Mouse (Mus musculus): Measurements from ENCODE around the gene Mprip. TPM values are rescaled to one million over a fixed set of nuclear protein-coding genes. Genes with fewer than 3 reads are reported as not detected.

Mprip gene
- polyA plus RNA-seq, 1 experiment from 2014 or later, result 52.3 TPM

- no peaks in the 10 kb centered on the region for H3K4me1 ChIP-seq
- DNase-seq (ENCODE audit: low spot score), result no peak
- H3K27ac ChIP-seq, result no peak overlapping the region
- H3K36me3 ChIP-seq, result peaks cover 48% of the 10 kb centered on the region
- WGBS, result 92% methylated on average over 1 of the region's 1 CpGs
- H3K27me3 ChIP-seq (ENCODE audit: low read depth, poor library complexity, severe bottlenecking), result no peaks in the 10 kb centered on the region
- H3K4me3 ChIP-seq, result no peak overlapping the region
- no peaks in the 10 kb centered on the region for H3K9me3 ChIP-seq (replicated peaks)
Measured at GRCm38 (mm10) chr11:59778874-59779223, 117.7 kb downstream of the Mprip start.

- Histone ChIP-seq H3K27me3 (ENCODE audit: low read depth, poor library complexity, severe bottlenecking) (no peaks in the 10 kb centered on the region), H3K27ac (no peak overlapping the region), H3K9me3 (replicated peaks) (no peaks in the 10 kb centered on the region), H3K4me1 (0 out of 2 replicates have a peak, but pooled peaks cover under 1% of the 10 kb centered on the region), H3K36me3 (peaks cover 42% of the 10 kb centered on the region), H3K4me3 (no peak overlapping the region)
- WGBS, result 88% methylated on average over 4 of the region's 4 CpGs
- DNase-seq (ENCODE audit: low spot score), result no peak
Measured at GRCm38 (mm10) chr11:59779406-59779805, 118.3 kb downstream of the Mprip start.

GRCm38 (mm10) chr11:59780241-59780640 is 119.1 kb downstream of the Mprip start:
- Histone ChIP-seq H3K27me3 (ENCODE audit: low read depth, poor library complexity, severe bottlenecking) (0 out of 2 replicates have a peak, but pooled peaks cover 8% of the 10 kb centered on the region), H3K4me3 (no peak overlapping the region), H3K36me3 (peaks cover 34% of the 10 kb centered on the region), H3K9me3 (replicated peaks) (no peaks in the 10 kb centered on the region), H3K4me1 (0 out of 2 replicates have a peak, but pooled peaks cover 6% of the 10 kb centered on the region), H3K27ac (no peak overlapping the region)
- DNase-seq (ENCODE audit: low spot score), result no peak
- WGBS, result 89% methylated on average over 4 of the region's 4 CpGs

- 84% methylated on average over 7 of the region's 7 CpGs for WGBS
Measured at GRCm38 (mm10) chr11:59782091-59782590, 121.0 kb downstream of the Mprip start.

GRCm38 (mm10) chr11:59783591-59783990 is 122.5 kb downstream of the Mprip start:
- Histone ChIP-seq H3K9me3 (replicated peaks) (no peaks in the 10 kb centered on the region), H3K36me3 (peaks cover 6% of the 10 kb centered on the region), H3K4me3 (no peak overlapping the region), H3K4me1 (peaks cover 19% of the 10 kb centered on the region), H3K27ac (no peak overlapping the region), H3K27me3 (ENCODE audit: low read depth, poor library complexity, severe bottlenecking) (peaks cover 30% of the 10 kb centered on the region)
- 93% methylated on average over 6 of the region's 6 CpGs for WGBS
- no peak for DNase-seq (ENCODE audit: low spot score)

More at GRCm38 (mm10) chr11:59782091-59782590, 121.0 kb downstream of the Mprip start:
- H3K9me3 ChIP-seq (replicated peaks), result no peaks in the 10 kb centered on the region
- no peak overlapping the region for H3K4me3 ChIP-seq
- no peak for DNase-seq (ENCODE audit: low spot score)
- peaks cover 23% of the 10 kb centered on the region for H3K27me3 ChIP-seq (ENCODE audit: low read depth, poor library complexity, severe bottlenecking)
- no peak overlapping the region for H3K27ac ChIP-seq
- peaks cover 13% of the 10 kb centered on the region for H3K4me1 ChIP-seq
- peaks cover 16% of the 10 kb centered on the region for H3K36me3 ChIP-seq

GRCm38 (mm10) chr11:59786444-59787198 is 125.5 kb downstream of the Mprip start:
- peak overlapping the region; percentile 64 for H3K4me3 ChIP-seq
- H3K4me1 ChIP-seq, result peaks cover 19% of the 10 kb centered on the region
- peaks cover 9% of the 10 kb centered on the region for H3K36me3 ChIP-seq
- DNase-seq (ENCODE audit: low spot score), result no peak
- no peaks in the 10 kb centered on the region for H3K9me3 ChIP-seq (replicated peaks)
- H3K27ac ChIP-seq, result peak overlapping the region; percentile 72
- H3K27me3 ChIP-seq (ENCODE audit: low read depth, poor library complexity, severe bottlenecking), result peaks cover 30% of the 10 kb centered on the region
- WGBS, result 57% methylated on average over 15 of the region's 15 CpGs

GRCm38 (mm10) chr11:59787199-59787781 is 126.2 kb downstream of the Mprip start, which contains the start of gene Pld6:
Pld6 (minus strand) TSS chr11:59787645.
- Histone ChIP-seq H3K9me3 (replicated peaks) (no peaks in the 10 kb centered on the region), H3K27ac (peak within 1 kb of the TSS; percentile 72), H3K36me3 (peaks cover 16% of the 10 kb centered on the region), H3K27me3 (ENCODE audit: low read depth, poor library complexity, severe bottlenecking) (peaks cover 30% of the 10 kb centered on the region), H3K4me3 (peak within 1 kb of the TSS; percentile 64), H3K4me1 (peaks cover 19% of the 10 kb centered on the region)
- WGBS, result 1% methylated on average over 51 of the region's 51 CpGs
- peak; percentile 85 for DNase-seq (ENCODE audit: low spot score)

- Histone ChIP-seq H3K27me3 (ENCODE audit: low read depth, poor library complexity, severe bottlenecking) (peaks cover 30% of the 10 kb centered on the region), H3K4me1 (peaks cover 19% of the 10 kb centered on the region), H3K4me3 (no peak overlapping the region), H3K36me3 (peaks cover 36% of the 10 kb centered on the region), H3K9me3 (replicated peaks) (no peaks in the 10 kb centered on the region), H3K27ac (no peak overlapping the region)
- DNase-seq (ENCODE audit: low spot score), result no peak
- 89% methylated on average over 1 of the region's 1 CpGs for WGBS
Measured at GRCm38 (mm10) chr11:59789311-59789710, 128.2 kb downstream of the Mprip start.

- WGBS, result 90% methylated on average over 6 of the region's 6 CpGs
- Histone ChIP-seq H3K4me3 (no peak overlapping the region), H3K4me1 (no peaks in the 10 kb centered on the region), H3K9me3 (replicated peaks) (no peaks in the 10 kb centered on the region), H3K27me3 (ENCODE audit: low read depth, poor library complexity, severe bottlenecking) (no peaks in the 10 kb centered on the region), H3K36me3 (peaks cover 73% of the 10 kb centered on the region), H3K27ac (no peak overlapping the region)
- no peak for DNase-seq (ENCODE audit: low spot score)
Measured at GRCm38 (mm10) chr11:59793390-59793789, 132.3 kb downstream of the Mprip start.

GRCm38 (mm10) chr11:59800412-59800811 is 139.3 kb downstream of the Mprip start:
- H3K36me3 ChIP-seq, result peaks cover 100% of the 10 kb centered on the region
- no peak overlapping the region for H3K27ac ChIP-seq
- H3K9me3 ChIP-seq (replicated peaks), result no peaks in the 10 kb centered on the region
- no peak for DNase-seq (ENCODE audit: low spot score)
- no peaks in the 10 kb centered on the region for H3K4me1 ChIP-seq
- no peak overlapping the region for H3K4me3 ChIP-seq
- 94% methylated on average over 10 of the region's 10 CpGs for WGBS
- no peaks in the 10 kb centered on the region for H3K27me3 ChIP-seq (ENCODE audit: low read depth, poor library complexity, severe bottlenecking)

- Histone ChIP-seq H3K9me3 (replicated peaks) (no peaks in the 10 kb centered on the region), H3K4me1 (no peaks in the 10 kb centered on the region), H3K27ac (no peak overlapping the region), H3K36me3 (peaks cover 100% of the 10 kb centered on the region), H3K27me3 (ENCODE audit: low read depth, poor library complexity, severe bottlenecking) (no peaks in the 10 kb centered on the region), H3K4me3 (no peak overlapping the region)
- WGBS, result 97% methylated on average over 8 of the region's 8 CpGs
- no peak for DNase-seq (ENCODE audit: low spot score)
Measured at GRCm38 (mm10) chr11:59801881-59802280, 140.8 kb downstream of the Mprip start.

- peaks cover 93% of the 10 kb centered on the region for H3K36me3 ChIP-seq
- 92% methylated on average over 14 of the region's 14 CpGs for WGBS
- no peak overlapping the region for H3K27ac ChIP-seq
Measured at GRCm38 (mm10) chr11:59803516-59803915, 142.4 kb downstream of the Mprip start.

More at GRCm38 (mm10) chr11:59803516-59803915, 142.4 kb downstream of the Mprip start:
- H3K27me3 ChIP-seq (ENCODE audit: low read depth, poor library complexity, severe bottlenecking), result no peaks in the 10 kb centered on the region
- H3K9me3 ChIP-seq (replicated peaks), result no peaks in the 10 kb centered on the region
- no peak overlapping the region for H3K4me3 ChIP-seq
- H3K4me1 ChIP-seq, result peaks cover 2% of the 10 kb centered on the region
- DNase-seq (ENCODE audit: low spot score), result no peak

Measured in limb, embryonic 10.5 days (tissue).